Mouse (Mus musculus) brain, embryonic 18.5 days (tissue): ENCODE data around the gene Tgfbrap1.
"Not testable (repeated sequence)": the region's sequence is repeated elsewhere in the genome, so short reads cannot be mapped to it uniquely, and the experiment has no call there.

Experiments
- DNase-seq: peaks from one replicate; pipeline ENCODE4 v3.0.0-alpha.2; 2012; ENCODE audit warnings: low read depth, low spot score

Gene Tgfbrap1

DNA sequence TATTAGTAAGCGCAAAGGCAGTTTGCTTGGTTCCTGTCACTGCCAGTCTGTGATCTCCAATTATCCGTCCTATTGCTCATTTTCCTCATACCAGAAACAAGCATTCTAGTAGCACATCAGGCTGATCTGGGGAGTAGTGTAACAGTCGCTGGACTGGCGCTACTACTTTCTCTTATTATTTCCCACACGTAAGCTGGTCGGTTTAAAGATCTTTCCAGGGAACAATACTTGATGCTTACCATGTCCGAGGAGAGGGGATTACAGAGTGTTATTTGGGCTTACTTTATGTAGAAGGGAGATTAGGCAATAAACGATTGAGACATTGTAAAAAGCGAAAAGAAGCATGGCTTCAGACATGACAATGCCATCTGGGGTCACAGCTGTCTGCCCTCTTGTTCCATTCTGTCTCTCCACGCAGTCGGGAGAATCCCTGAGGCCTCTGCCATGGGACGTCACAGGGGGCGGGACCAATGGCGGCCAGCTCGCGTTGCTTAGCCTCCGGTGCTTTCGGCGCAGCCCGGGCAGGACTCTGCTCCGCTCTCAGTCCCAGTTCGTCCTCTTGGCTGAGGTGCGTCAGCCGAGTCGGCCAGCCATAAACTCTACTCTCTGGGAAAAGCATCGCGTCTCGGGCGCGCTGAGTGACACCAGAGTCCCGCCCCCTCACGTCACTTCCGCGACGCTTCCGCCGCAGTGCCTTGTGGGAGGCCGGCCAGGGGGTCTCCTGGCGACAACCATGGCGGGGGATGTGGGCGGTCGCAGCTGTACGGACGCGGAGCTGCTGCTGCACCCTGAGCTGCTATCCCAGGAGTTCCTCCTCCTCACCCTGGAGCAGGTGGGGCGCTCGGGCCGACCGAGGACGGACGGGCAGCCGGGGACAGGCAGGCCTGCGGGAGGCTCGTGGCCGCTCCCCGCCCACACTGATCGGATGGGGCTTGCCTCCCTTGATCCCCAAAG lies at the start of gene Tgfbrap1, which contains the start of gene AI597479:
Tgfbrap1 (minus strand) TSS at position 607 of the 954 bp plus-strand sequence.
AI597479 (plus strand) TSS at position 680 of the 954 bp plus-strand sequence.
- peak; percentile 84 for DNase-seq

DNA sequence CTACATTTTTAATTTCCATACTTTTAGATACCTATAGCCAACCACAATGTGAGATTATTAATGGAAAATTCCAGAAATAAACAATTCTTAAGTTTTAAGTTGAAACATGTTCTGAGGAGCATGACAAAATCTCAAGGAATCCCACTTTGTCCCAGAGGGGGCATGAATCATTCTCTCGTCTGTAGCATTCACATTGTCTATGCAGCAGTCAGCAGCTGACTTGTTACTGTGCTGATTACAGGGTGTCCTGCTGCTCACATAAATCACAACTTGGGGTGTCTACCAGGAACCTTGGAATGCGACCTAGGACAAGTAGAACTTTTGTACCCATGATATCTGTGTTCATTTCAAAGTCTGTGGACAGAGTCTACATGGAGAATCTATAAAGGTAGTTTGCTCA lies 49.0 kb upstream of the Tgfbrap1 start:
- DNase-seq = no peak

DNA sequence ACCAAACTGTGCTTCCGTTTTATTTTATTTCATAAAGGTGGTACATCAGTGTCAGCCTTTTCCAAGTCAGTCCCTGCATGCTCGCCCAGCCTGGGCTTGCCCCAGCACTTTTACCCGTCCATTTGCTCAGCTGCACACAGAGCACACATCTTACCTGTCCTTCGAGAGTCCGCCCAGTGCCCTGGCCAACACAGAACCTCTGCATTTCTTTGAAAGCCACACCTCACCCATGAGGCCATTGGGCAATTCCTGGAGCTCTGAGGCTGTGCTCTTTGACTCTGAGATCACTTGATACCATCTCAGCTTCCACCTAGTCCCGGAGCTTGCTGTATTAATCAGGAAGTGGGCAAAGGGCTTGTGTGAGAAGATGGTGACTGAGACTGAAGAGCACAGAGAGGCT lies 47.0 kb upstream of the Tgfbrap1 start:
- no peak for DNase-seq

DNA sequence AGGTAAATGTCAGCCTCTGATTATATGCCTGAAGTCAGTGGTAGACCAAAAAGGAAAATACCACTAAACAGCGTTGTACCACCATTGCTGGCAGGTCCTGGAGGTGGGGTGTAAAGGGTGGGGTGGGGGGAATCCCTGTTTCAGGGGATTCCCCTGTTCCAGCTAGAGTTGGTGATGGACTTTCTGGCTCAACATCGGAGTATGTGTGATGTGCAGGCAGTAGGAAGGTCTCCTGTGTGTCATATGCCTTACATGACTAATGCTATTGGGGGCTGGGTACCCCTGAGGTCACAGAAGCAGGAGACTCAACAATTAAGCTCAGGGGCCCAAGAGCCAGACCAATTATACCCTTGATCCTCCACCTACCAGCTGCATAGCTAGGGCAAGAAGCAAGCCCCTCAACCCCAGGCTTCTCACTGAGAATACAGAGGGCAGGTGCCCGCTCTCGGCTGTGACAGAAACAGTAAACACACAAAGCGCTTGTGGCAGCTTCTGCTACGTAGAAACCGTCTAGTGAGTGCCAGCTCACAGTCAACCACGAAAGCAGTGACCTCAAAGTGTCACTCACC lies 46.0 kb upstream of the Tgfbrap1 start:
- no peak for DNase-seq

DNA sequence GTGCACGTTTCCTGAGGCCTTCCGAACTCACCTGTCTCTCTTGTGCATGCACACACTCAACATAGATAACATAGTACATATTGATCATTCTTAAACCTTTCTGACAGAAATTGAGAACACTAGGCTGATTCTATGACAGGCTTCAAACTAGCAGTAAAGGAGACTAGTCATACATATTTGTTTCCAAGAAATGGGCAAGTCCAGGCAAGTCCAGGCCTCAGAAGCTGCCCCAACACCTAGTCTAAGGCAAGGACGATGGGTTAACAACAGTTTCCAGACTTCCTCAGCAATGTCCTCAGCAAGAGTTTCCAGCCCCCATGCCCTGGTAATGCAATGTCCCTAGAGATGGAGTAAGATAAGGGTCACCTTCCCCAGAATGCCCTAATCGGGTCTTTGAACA lies 45.4 kb upstream of the Tgfbrap1 start:
- no peak for DNase-seq

DNA sequence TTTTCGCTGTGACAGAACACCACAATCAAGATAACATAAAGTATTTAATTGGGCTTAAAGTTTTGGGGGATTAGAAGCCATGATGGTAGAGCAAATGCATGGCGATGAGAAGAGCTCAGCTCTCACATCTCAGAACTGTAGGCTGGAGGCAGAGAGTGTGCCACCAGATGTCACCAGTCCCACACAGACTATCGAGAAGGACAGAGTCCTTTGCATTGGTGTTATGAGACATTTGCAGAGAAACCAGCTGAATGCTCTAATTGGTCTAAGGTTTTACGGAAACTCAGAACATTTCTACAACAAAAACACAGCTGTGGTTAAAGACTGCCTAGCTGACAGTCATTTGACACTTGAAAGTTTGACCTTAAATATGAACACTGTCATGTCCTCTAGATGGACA lies 44.8 kb upstream of the Tgfbrap1 start:
- no peak for DNase-seq

DNA sequence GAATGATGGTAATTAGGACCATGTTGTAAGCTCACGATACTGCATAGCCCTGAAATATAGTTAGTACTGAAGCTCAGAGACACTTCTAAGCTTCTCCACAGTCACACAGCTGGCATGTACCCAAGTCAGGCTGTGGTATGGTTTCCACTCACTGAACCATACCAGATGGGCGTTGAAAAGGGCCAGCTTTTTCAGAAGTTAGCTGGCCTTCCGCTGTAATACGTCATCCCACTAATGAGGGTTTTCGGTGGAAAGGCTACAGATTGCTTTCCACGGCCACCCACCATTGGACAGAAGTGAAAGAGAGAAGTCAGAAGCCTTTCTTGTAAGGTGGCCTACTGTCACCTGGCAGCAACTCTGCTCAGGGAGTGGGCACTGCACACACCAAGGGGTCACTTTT lies 44.4 kb upstream of the Tgfbrap1 start:
- DNase-seq = no peak

DNA sequence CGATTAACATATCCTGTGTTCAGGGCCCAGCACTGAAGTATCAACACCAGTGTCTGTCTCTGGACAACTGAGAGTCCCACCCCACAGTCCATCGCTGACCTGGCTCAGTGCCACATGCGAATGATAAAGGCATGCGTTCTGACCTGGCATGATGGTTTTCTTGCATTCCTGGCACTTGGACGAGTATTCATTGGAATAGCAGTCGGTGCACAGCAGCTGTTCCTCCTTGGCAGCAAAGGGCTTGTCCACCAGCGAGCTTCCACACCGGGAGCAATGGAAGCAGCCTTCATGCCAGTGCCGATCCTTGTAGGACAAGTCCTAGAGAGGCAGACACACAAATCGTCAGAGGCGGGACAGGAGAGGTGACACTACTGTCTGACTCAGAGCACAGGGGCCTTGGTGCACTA lies 43.1 kb upstream of the Tgfbrap1 start:
- no peak for DNase-seq

DNA sequence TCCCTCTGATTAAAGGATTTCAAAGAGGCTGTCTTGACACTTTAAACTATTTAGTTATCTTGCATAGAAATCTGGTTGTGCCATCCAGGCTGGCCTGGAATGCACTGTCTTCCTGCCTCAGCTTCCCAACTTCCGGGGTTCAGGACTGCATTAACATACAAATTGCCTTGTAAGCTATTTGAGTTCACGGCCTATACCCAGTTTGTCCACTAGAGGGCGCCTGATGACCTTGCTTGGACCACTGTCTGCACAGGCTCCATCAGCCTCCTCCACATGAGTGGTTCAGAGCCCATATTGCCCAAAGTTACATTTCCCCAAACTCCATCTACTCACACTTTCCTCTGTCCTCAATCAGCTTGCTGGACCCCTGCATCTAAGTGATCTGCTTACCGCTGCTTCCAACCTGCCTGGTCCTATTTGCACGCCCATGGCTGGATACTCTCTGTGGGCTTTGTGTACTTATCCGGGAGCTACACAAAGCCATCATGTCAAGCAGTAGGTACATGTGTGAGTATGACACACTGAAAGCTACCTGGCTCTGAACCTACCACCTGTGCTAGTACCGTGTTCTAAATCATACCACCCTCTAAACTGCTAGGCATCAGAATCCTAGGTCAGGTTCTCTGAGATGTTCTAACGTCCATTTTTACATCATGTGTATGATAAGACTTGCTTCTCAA lies 41.3 kb upstream of the Tgfbrap1 start:
- DNase-seq = peak; percentile 58

DNA sequence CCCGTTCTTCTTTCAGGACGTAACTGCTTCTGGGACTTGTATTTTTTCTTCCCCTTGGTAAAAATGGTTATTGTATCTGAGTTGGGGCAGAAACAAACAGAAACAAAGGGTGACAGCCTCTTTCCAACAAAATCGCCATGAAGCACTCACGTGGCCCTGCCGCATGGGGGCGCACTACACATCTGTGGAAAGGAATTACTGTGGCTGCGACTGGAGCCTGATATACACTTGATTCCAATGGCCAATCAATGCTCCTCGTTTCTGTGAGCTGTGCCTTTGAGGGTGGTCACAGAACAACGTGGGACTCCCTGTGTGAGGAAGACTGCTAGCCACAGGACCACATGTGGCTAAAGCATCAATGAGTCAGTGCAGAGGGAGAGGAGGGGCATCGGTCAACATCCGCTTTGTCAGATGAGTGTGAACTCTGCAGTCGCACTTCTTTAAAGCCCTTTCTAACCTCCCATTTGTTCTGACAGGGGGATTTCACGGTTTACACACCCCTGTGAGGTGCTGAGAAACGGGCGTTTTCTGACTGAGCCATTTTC lies 39.9 kb upstream of the Tgfbrap1 start:
- DNase-seq = no peak

DNA sequence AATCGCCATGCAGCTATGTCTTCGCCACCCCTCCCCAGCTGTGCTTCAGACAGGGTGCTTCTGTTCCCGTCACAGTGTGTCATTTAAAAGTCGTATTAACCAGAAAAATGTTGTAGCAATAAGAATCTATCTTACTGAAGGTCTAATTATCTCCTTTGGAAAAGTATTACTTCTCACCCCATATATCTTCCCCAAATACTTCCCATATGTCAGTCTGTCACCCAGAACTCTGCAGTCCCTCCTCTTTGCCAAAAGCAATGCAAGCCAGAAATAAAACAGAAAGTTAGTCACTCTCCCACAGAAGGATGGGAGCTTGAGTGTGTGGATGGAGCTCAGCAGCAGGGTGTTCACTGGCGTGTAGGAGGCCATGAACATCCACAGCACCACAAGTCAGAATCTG lies 38.9 kb upstream of the Tgfbrap1 start:
- peak; percentile 49 for DNase-seq

DNA sequence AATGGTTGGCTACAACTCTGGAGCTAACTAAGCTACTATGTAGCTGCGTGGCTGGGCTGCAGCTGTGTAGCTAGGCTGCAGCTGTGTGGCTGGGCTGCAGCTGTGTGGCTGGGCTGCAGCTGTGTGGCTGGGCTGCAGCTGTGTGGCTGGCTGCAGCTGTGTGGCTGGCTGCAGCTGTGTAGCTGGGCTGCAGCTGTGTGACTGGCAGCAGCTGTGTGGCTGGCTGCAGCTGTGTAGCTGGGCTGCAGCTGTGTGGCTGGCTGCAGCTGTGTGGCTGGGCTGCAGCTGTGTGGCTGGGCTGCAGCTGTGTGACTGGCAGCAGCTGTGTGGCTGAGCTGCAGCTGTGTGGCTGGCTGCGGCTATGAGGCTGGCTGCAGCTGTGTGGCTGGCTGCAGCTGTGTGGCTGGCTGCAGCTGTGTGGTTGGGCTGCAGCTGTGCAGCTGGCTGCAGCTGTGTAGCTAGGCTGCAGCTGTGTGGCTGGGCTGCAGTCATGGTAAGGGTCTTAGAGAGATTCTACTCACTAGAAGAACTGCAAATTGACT lies 38.1 kb upstream of the Tgfbrap1 start:
- not testable (repeated sequence) for DNase-seq

DNA sequence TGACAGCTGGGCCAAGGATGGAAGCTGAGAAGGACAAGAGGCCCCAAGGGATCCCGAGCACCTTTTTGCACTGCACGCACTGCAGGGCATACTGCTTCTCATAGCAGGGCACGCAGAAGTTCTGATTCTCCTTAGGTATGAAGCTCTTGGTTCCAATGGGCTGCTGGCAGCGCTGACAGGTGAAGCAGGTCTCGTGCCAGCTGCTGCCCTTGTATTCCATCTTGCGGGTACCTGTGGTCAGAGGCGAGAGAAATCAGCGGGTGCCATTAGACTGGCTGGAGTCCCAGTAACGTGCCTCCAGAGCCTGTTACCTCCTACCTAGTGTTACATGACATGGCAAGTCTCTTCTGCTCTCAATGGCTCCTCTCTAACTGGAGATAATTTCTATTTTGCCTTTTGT lies 33.2 kb upstream of the Tgfbrap1 start:
- DNase-seq = no peak

DNA sequence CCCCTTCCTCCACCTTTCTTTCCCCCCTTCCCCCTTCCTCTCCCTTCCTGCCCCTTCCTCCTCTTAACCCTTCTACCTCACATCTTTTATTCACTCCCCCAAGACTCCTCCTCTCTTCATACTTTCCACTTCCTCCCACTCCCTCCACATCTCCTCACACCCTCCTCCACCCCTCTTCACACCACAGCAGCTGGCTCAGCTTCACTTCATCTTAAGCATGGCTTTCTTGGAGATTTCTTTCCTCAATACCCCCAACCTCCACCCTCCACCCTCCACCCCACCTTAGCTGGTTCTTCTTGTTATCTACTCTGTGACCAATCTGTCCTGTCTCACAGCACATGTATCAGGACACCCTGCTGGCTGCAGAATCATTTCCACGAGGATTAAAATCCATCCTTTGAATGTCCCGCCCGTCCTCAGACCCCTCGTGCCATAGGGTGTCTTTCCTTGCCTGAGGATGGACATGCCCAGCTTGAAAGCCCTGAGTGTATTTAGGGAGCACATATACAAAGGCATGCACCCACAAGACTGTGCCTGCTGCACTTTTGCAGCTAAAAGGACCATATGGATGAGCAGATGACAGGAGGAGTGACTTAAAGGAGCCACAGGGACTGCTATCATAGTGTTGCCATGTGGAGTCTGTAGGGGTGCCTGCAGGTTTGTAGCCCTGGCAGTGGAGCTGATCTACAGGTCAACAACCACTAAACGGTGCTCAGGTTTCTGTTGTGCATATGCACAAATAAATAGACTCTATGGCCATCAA lies 32.0 kb upstream of the Tgfbrap1 start:
- DNase-seq = no peak

DNA sequence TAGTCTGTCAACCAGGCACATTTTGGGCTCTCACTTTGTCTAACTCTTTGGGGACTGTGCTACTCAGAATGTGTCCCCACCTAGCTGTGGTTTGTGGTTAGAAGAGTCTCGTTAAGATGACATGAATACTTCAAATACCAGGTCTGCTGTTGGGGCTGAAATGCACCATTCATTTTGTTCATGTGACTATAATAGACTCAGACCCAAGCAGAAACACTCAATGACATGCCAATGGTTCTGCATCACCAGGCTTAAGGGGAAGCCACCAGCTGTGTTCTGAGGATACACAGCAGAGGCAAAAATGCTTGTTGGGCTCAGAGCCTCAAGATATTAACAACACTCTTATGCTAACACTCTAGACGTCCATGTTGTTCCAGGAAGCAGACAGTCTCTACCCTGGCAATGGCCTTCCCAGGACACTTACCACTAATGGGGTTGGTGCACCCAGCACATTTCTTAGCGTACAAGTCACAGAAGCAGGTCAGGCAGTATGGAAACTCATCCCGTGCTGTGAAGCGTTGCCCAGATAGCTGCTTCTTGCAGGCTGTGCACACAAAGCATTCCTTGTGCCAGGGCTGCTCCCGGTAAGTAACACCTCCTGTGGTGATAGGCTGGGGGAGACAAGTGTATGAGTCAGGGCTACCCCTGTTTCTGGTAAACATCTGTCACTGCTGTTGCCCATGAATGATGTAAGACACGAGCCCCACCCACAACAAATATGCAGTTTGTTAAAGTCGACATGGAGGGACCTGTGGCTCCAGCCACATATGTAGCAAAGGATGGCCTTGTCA lies 29.6 kb upstream of the Tgfbrap1 start:
- DNase-seq = no peak

DNA sequence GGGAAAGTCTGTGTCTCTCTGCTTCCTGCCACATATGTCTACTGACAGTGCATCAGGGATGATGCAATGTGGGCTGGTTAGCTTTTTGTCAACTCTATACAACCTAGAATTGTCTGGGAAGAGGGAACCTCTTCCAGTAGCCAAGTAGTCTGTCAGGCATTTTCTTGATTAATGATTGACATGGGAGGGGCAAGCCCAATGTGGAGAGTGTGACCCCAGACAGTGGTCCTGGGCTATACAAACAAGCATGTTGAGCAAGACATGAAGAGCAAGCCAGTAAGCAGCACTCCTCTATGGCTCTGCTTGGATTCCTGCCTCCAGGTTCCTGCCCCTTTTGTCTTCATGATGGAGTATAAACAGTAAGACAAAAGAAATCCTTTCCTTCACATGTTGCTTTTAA lies 28.8 kb upstream of the Tgfbrap1 start:
- DNase-seq = no peak

DNA sequence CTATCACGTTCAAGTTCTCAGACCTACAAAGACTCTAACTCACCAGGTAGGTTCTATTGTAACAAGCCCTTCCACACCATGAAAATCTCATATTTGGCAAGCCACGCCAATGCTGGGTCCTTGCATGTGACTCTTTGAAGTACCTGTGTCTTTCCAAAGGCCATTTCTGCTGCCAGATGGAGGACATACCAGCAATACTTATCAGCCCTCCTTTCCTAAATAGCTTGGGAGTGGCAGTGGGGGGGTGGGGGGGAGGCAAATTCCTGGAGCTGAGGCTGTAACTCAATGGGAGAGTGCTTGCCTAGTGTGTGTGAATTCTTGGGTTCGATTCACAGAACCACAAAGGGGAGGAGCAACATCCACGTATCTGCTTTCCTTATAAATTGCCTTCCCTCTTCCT lies 26.3 kb upstream of the Tgfbrap1 start:
- DNase-seq = no peak

DNA sequence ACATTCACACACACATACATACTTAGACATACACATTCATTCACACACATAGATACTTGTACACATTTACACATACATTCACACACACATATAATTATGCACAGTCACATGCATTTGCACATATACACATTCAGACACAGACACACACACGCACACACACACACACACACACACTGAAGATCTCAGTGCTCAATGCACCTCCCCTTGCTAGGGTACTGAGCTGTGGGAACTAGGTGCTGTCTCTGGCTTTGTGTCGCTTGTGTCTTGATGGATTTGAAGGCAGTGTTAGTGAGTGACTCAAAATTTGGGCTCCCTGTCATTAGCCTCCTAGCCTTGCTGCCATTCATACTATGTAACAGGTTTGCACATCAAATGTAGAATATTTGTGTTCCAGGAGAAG lies 24.2 kb upstream of the Tgfbrap1 start:
- DNase-seq = no peak

DNA sequence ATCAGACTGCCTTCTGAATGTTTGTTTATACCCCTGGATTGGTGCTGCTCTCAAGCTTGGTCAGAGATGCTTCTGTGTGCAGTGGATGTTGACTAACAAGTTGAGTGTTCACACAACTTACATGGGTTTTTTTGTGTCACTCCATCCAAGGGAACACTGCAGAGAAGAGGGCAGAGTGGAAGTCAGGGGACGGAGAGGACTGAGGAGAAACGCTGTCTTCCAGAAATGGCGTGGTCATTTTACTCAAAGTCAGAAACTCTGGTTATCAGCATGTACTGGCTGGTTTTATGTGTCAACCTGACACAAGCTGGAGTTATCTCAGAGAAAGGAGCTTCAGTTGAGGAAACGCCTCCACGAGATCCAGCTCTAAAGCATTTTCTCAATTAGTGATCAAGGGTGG lies 22.5 kb upstream of the Tgfbrap1 start:
- no peak for DNase-seq

DNA sequence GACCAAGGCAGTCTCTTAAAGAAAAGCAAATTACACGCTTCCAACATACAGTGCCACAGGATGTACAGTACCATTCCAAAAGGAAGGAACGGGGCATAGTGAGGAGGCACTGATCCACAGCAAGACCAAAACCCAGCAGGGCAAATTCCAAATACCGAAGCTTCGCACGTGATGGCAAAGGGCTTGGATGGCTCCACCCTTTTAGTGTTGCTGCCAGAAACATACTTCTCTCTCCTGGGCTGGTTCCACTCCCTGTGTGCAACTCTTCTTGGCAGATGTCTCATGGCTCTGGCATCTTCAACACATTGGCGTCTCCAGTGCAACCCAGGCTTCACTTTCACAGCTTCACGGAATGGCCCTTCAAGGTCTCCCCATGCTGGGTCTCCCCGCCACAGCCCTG lies 19.0 kb upstream of the Tgfbrap1 start:
- no peak for DNase-seq
